In the genomic region with DNA sequence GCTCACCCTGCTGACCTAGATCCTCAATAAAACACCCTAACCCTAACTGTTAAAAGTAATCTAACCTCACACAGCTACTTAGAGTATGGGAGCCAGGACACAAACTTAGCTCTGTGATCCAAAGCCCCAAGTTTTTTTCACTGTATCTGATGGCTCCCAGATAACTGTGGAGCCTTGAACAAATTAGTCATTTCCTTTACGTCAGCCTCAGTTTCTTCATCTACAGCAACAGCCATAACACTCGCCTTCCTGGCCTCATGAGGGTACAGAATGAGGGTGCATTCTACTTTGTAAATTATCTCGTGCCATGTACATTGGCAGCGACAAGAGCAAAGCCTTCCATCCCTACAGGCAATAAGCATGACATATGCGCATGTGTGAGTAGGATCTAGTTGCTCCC, we compare ENCODE assay signal across 1 mouse cellular context.
A peak's percentile ranks its signal among the peaks of the same experiment; 100 is the strongest.
TF ChIP-seq lines count a peak whose summit lies in the region.

No protein-coding gene starts in this region.

TF ChIP-seq in MEL, 35 proteins besides CTCF, POLR2A, EP300 and RAD21:
- TF ChIP-seq GATA1 (IDR thresholded peaks at IDR 0.05; ENCODE audit: low read depth, low read length) (peak; percentile 91), POLR2AphosphoS2 (IDR thresholded peaks at IDR 0.05; ENCODE audit: low read length) (no peak), JUND (IDR thresholded peaks at IDR 0.05; ENCODE audit: low read depth, low read length) (peak; percentile 79; the same call in 1 of the 2 replicates), ELF1 (IDR thresholded peaks at IDR 0.05; ENCODE audit: low read depth, low read length) (peak; percentile 24; the same call in 1 of the 2 replicates), SMC3 (IDR thresholded peaks at IDR 0.05; ENCODE audit: low read depth, low read length) (no peak), HCFC1 (IDR thresholded peaks at IDR 0.05; ENCODE audit: low read depth, low read length) (0 out of 2 replicates have a peak, but pooled peaks have one; percentile 29), RCOR1 (IDR thresholded peaks at IDR 0.05; ENCODE audit: low read depth, low read length) (no peak; the same call in 1 of the 2 replicates), ZNF384 (IDR thresholded peaks at IDR 0.05; ENCODE audit: low read depth, low read length) (peak; percentile 94), TAL1 (IDR thresholded peaks at IDR 0.05; ENCODE audit: low read length) (peak; percentile 50; the same call in 1 of the 2 replicates), NELFE (IDR thresholded peaks at IDR 0.05; ENCODE audit: low read depth, low read length) (peak; percentile 41; the same call in 1 of the 2 replicates), ETS1 (IDR thresholded peaks at IDR 0.05; ENCODE audit: low read depth, low read length) (peak; percentile 90), UBTF (IDR thresholded peaks at IDR 0.05; ENCODE audit: borderline replicate concordance, insufficient read depth, low read depth, low read length) (no peak), MEF2A (IDR thresholded peaks at IDR 0.05; ENCODE audit: extremely low read depth, insufficient replicate concordance, low read depth, low read length, poor library complexity, severe bottlenecking) (no peak; the same call in 1 of the 2 replicates), CHD2 (IDR thresholded peaks at IDR 0.05; ENCODE audit: low read length) (no peak), MYB (IDR thresholded peaks at IDR 0.05; ENCODE audit: low read depth, low read length) (peak; percentile 87), E2F4 (IDR thresholded peaks at IDR 0.05; ENCODE audit: borderline replicate concordance, low read depth, low read length) (no peak), POLR2AphosphoS5 (IDR thresholded peaks at IDR 0.05; ENCODE audit: borderline replicate concordance, low read depth, low read length) (no peak), MAZ (IDR thresholded peaks at IDR 0.05; ENCODE audit: low read depth, low read length) (no peak), KAT2A (conservative IDR thresholded peaks at IDR 0.05; ENCODE audit: low read depth, low read length) (no peak), MYC (IDR thresholded peaks at IDR 0.05; ENCODE audit: low read depth, low read length) (peak; percentile 46), NRF1 (IDR thresholded peaks at IDR 0.05; ENCODE audit: insufficient read depth, low read depth, low read length, poor library complexity, severe bottlenecking) (peak; percentile 47; the same call in 1 of the 2 replicates), BHLHE40 (IDR thresholded peaks at IDR 0.05; ENCODE audit: borderline replicate concordance, low read depth, low read length) (no peak), MXI1 (IDR thresholded peaks at IDR 0.05; ENCODE audit: low read depth, low read length) (peak; percentile 43), CHD1 (IDR thresholded peaks at IDR 0.05; ENCODE audit: low read depth, low read length) (no peak), MAX (IDR thresholded peaks at IDR 0.05; ENCODE audit: low read length) (peak; percentile 30; the same call in 1 of the 2 replicates), ZMIZ1 (IDR thresholded peaks at IDR 0.05; ENCODE audit: low read depth, low read length) (0 out of 2 replicates have a peak, but pooled peaks have one; percentile 52), USF1 (IDR thresholded peaks at IDR 0.05; ENCODE audit: low read depth, low read length) (no peak), TBP (IDR thresholded peaks at IDR 0.05; ENCODE audit: low read depth, low read length) (peak; percentile 74; the same call in 1 of the 2 replicates), GABPA (IDR thresholded peaks at IDR 0.05; ENCODE audit: low read depth, low read length) (no peak), ZKSCAN1 (IDR thresholded peaks at IDR 0.05; ENCODE audit: low read depth, low read length) (no peak), MAFK (IDR thresholded peaks at IDR 0.05; ENCODE audit: borderline replicate concordance, low read depth, low read length) (no peak; the same call in 1 of the 2 replicates), TCF12 (IDR thresholded peaks at IDR 0.05; ENCODE audit: low read depth, low read length) (peak; percentile 68), ZC3H11A (IDR thresholded peaks at IDR 0.05; ENCODE audit: low read depth, low read length) (no peak), USF2 (IDR thresholded peaks at IDR 0.05; ENCODE audit: borderline replicate concordance in 1 of 2, insufficient read depth in 1 of 2, low read depth in 1 of 2, low read length in 2 of 2) (no peak), SIN3A (IDR thresholded peaks at IDR 0.05; ENCODE audit: low read length) (peak; percentile 42; the same call in 1 of the 2 replicates)
